Mouse (Mus musculus): Measurements from ENCODE around the gene C77080.

GRCm38 (mm10) chr4:129249288-129249687, 11.9 kb downstream of the C77080 start:
- no peak for TF ChIP-seq CTCF (IDR thresholded peaks at IDR 0.05; ENCODE audit: low read depth)
- no peak for TF ChIP-seq EP300 (IDR thresholded peaks at IDR 0.05; ENCODE audit: low read depth)

Data from liver, embryonic 14.5 days (tissue).